8 mouse cellular contexts compared by ENCODE assay signal in genomic region chr8:54779317-54780133, GRCm38 (mm10).
A peak's percentile ranks its signal among the peaks of the same experiment; 100 is the strongest.
DNase-seq lines count a peak whose midpoint lies in the region; ATAC-seq and TF ChIP-seq lines count a peak whose summit lies in the region.

No protein-coding gene starts in this region.

- no peaks in the 10 kb centered on the region for H3K9me3 ChIP-seq in embryonic facial prominence, embryonic 13.5 days
- no peaks in the 10 kb centered on the region for H3K9me3 ChIP-seq in heart, postnatal 0 days (replicated peaks; ENCODE audit: control insufficient read depth, low read length)
- H3K9me3 ChIP-seq in kidney, postnatal 0 days (replicated peaks; ENCODE audit: low read length), result no peaks in the 10 kb centered on the region
- H3K9me3 ChIP-seq in liver, embryonic 15.5 days (replicated peaks), result no peaks in the 10 kb centered on the region
- no peaks in the 10 kb centered on the region for H3K9me3 ChIP-seq in neural tube, embryonic 11.5 days (ENCODE audit: control insufficient read depth, low read length)

- peak overlapping the region; percentile 44 for H3K27ac ChIP-seq in embryonic facial prominence, embryonic 13.5 days
- H3K27ac ChIP-seq in heart, postnatal 0 days (ENCODE audit: low read depth), result no peak overlapping the region
- H3K27ac ChIP-seq in kidney, postnatal 0 days, result peak overlapping the region; percentile 51; the same call in 1 of the 2 replicates
- H3K27ac ChIP-seq in liver, embryonic 15.5 days (replicated peaks), result no peak overlapping the region
- no peak overlapping the region for H3K27ac ChIP-seq in neural tube, embryonic 11.5 days (ENCODE audit: low read depth, low read length)

- H3K9ac ChIP-seq in embryonic facial prominence, embryonic 13.5 days, result peak overlapping the region; percentile 64
- H3K9ac ChIP-seq in heart, postnatal 0 days (replicated peaks; ENCODE audit: low read depth, low read length), result peak overlapping the region; percentile 37; the same call in 1 of the 2 replicates
- peak overlapping the region; percentile 36 for H3K9ac ChIP-seq in kidney, postnatal 0 days (ENCODE audit: low read depth, low read length)
- H3K9ac ChIP-seq in liver, embryonic 15.5 days, result no peak overlapping the region
- peak overlapping the region; percentile 59 for H3K9ac ChIP-seq in neural tube, embryonic 11.5 days (ENCODE audit: low read length)

- H3K4me1 ChIP-seq in embryonic facial prominence, embryonic 13.5 days, result peaks cover 15% of the 10 kb centered on the region
- H3K4me1 ChIP-seq in heart, postnatal 0 days (ENCODE audit: control insufficient read depth, insufficient read depth), result peaks cover 13% of the 10 kb centered on the region; the same call in 1 of the 2 replicates
- H3K4me1 ChIP-seq in kidney, postnatal 0 days (replicated peaks; ENCODE audit: insufficient read depth, low read length), result no peaks in the 10 kb centered on the region
- H3K4me1 ChIP-seq in liver, embryonic 15.5 days (replicated peaks), result no peaks in the 10 kb centered on the region
- peaks cover 3% of the 10 kb centered on the region for H3K4me1 ChIP-seq in neural tube, embryonic 11.5 days (ENCODE audit: control insufficient read depth, insufficient read depth, low read length)

- peak; percentile 1 to 6 for DNase-seq in spleen, adult 18-20 months
- DNase-seq in spleen, postnatal 14 days (ENCODE audit: low spot score in 2 of 2), result no peak
- peak; percentile 22 for DNase-seq in heart, postnatal 0 days (ENCODE audit: low spot score)
- DNase-seq in kidney, postnatal 0 days (ENCODE audit: low spot score), result peak; percentile 28
- peak; percentile 57 for DNase-seq in neural tube, embryonic 11.5 days (ENCODE audit: low spot score)

- no peak for TF ChIP-seq EP300 in heart, postnatal 0 days (IDR thresholded peaks at IDR 0.05; ENCODE audit: low read depth)

- H3K4me2 ChIP-seq in embryonic facial prominence, embryonic 13.5 days, result peak overlapping the region; percentile 79
- H3K4me2 ChIP-seq in heart, postnatal 0 days (ENCODE audit: low read depth, low read length), result peak overlapping the region; percentile 72
- peak overlapping the region; percentile 71 for H3K4me2 ChIP-seq in kidney, postnatal 0 days (ENCODE audit: low read length)
- peak overlapping the region; percentile 53 for H3K4me2 ChIP-seq in liver, embryonic 15.5 days
- H3K4me2 ChIP-seq in neural tube, embryonic 11.5 days (ENCODE audit: low read depth), result peak overlapping the region; percentile 84

- under 1% methylated on average over 23 of the region's 23 CpGs for whole genome bisulfite sequencing in embryonic facial prominence, embryonic 13.5 days
- under 1% methylated on average over 23 of the region's 23 CpGs for WGBS in heart, postnatal 0 days
- WGBS in kidney, postnatal 0 days, result under 1% methylated on average over 23 of the region's 23 CpGs
- under 1% methylated on average over 23 of the region's 23 CpGs for WGBS in liver, embryonic 15.5 days (ENCODE audit: insufficient replicate concordance)
- 2% methylated on average over 23 of the region's 23 CpGs for WGBS in neural tube, embryonic 11.5 days

- H3K4me3 ChIP-seq in embryonic facial prominence, embryonic 13.5 days, result peak overlapping the region; percentile 42
- H3K4me3 ChIP-seq in heart, postnatal 0 days (ENCODE audit: low read depth, low read length), result peak overlapping the region; percentile 45
- peak overlapping the region; percentile 36 for H3K4me3 ChIP-seq in kidney, postnatal 0 days (replicated peaks; ENCODE audit: low read depth, low read length)
- H3K4me3 ChIP-seq in liver, embryonic 15.5 days (replicated peaks), result peak overlapping the region; percentile 30
- peak overlapping the region; percentile 43 for H3K4me3 ChIP-seq in neural tube, embryonic 11.5 days (ENCODE audit: low read depth, low read length)

- no peak for TF ChIP-seq CTCF in heart, postnatal 0 days (IDR thresholded peaks at IDR 0.05; ENCODE audit: low read depth)
- TF ChIP-seq CTCF in kidney, postnatal 0 days (IDR thresholded peaks at IDR 0.05; ENCODE audit: low read depth), result no peak

- no peaks in the 10 kb centered on the region for H3K36me3 ChIP-seq in embryonic facial prominence, embryonic 13.5 days
- no peaks in the 10 kb centered on the region for H3K36me3 ChIP-seq in heart, postnatal 0 days (replicated peaks; ENCODE audit: control insufficient read depth, insufficient read depth, low read length)
- H3K36me3 ChIP-seq in kidney, postnatal 0 days (ENCODE audit: insufficient read depth, low read length), result no peaks in the 10 kb centered on the region
- no peaks in the 10 kb centered on the region for H3K36me3 ChIP-seq in liver, embryonic 15.5 days (replicated peaks)
- H3K36me3 ChIP-seq in neural tube, embryonic 11.5 days (ENCODE audit: control insufficient read depth, insufficient read depth, low read length), result no peaks in the 10 kb centered on the region

- ATAC-seq in embryonic facial prominence, embryonic 13.5 days (ENCODE audit: insufficient number of reproducible peaks, insufficient read depth, low FRiP score, low TSS enrichment, low read depth), result peak; percentile 64; the same call in 1 of the 2 replicates
- ATAC-seq in heart, postnatal 0 days (ENCODE audit: insufficient read depth, low read depth), result peak; percentile 53
- peak; percentile 84 for ATAC-seq in kidney, postnatal 0 days (replicated peaks; ENCODE audit: low FRiP score, low read depth)
- no peak for ATAC-seq in liver, embryonic 15.5 days (ENCODE audit: insufficient read depth)
- ATAC-seq in neural tube, embryonic 11.5 days (ENCODE audit: insufficient read depth, low FRiP score, low TSS enrichment), result peak; percentile 66
- no peak for ATAC-seq in erythroid progenitor cell, adult 5-6 weeks (replicated peaks; ENCODE audit: low FRiP score, poor library complexity, severe bottlenecking)

- H3K27me3 ChIP-seq in embryonic facial prominence, embryonic 13.5 days, result peaks cover 9% of the 10 kb centered on the region; the same call in 1 of the 2 replicates
- H3K27me3 ChIP-seq in heart, postnatal 0 days (ENCODE audit: control insufficient read depth, insufficient read depth, low read length), result no peaks in the 10 kb centered on the region
- no peaks in the 10 kb centered on the region for H3K27me3 ChIP-seq in kidney, postnatal 0 days (ENCODE audit: insufficient read depth, low read length)
- H3K27me3 ChIP-seq in liver, embryonic 15.5 days, result no peaks in the 10 kb centered on the region
- H3K27me3 ChIP-seq in neural tube, embryonic 11.5 days (ENCODE audit: control insufficient read depth, insufficient read depth, low read length), result no peaks in the 10 kb centered on the region

Comparison
In these comparisons a context has a peak if more than half of its experiments do, and no peak if none do; other contexts are left out.
1. DNase-seq: peak in spleen, adult 18-20 months (2 of 2), heart, postnatal 0 days (single experiment), kidney, postnatal 0 days (single experiment) and neural tube, embryonic 11.5 days (single experiment); none in spleen, postnatal 14 days (0 of 2).
2. ATAC-seq: peak in embryonic facial prominence, embryonic 13.5 days (single experiment), heart, postnatal 0 days (single experiment), kidney, postnatal 0 days (single experiment) and neural tube, embryonic 11.5 days (single experiment); none in liver, embryonic 15.5 days (single experiment) and erythroid progenitor cell, adult 5-6 weeks (single experiment).
3. H3K27ac ChIP-seq: peak in embryonic facial prominence, embryonic 13.5 days (single experiment) and kidney, postnatal 0 days (single experiment); none in heart, postnatal 0 days (single experiment), liver, embryonic 15.5 days (single experiment) and neural tube, embryonic 11.5 days (single experiment).
4. Peak in every context shown above with its lines, with median percentiles within 50 percentile points of each other: H3K4me2 ChIP-seq and H3K4me3 ChIP-seq.